Mouse (Mus musculus) kidney, adult 2 months (tissue): ENCODE measurements around the gene Slc39a11.

Experiments
- CTCF ChIP-seq: fragments of 200-500 bp; conservative IDR thresholded peaks from 2 replicates; pipeline ENCODE4 v1.5.1; 2011; ENCODE audit warnings: low read depth, mild to moderate bottlenecking, control low read depth, low read length, moderate library complexity, mixed read lengths; ENCODE audit not compliant: insufficient read depth, insufficient read length
- POLR2A ChIP-seq: fragments of 200-500 bp; IDR thresholded peaks from one replicate; pipeline ENCODE4 v1.6.1; 2011; ENCODE audit warnings: low read depth, low read length, control low read depth

GRCm38 (mm10) chr11:113360049-113360835 lies 289.6 kb downstream of the Slc39a11 start:
- TF ChIP-seq CTCF = no peak
- no peak for TF ChIP-seq POLR2A
